Mouse (Mus musculus): Measurements from ENCODE around the gene Elfn1. TPM values are rescaled to one million over a fixed set of nuclear protein-coding genes. Genes with fewer than 3 reads are reported as not detected.

Gene Elfn1
- polyA plus RNA-seq, 1 experiment from 2014 or later: 0.13 TPM

DNA sequence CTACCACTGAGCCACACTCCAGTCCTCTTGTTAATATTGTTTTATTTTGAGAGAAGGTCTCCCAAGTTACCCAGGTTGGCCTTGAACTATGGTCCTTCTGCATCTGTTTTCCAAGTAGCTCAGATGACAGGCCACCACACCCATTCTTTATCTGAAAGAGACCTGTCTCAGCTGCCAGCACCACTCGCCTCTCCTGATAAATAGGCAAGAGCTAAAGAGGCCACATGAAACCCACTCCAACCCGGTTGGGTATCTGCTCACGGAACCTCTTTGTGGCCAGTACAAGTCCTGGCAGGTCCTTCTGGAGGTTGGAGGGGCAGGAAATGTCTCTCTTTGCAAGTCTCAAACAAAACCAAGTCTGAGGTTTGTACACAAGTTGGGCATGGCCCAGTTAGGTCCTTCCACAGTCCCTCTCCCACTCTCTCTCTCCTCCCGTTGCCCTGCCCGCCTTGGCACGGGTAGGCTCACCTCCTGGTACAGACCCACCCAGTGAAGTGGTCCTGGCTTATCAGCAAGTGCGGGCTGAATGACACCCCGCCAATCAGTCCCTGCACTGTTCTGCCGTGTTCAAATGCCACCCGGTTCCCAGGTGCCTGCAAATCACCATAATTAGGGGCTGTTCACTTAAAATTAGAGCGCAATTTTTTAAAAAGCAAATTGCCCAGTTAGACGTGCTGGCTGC is 104.7 kb downstream of the Elfn1 start:
- 79% methylated on average over 12 of the region's 12 CpGs for WGBS (ENCODE audit: insufficient replicate concordance)
- H3K36me3 ChIP-seq (ENCODE audit: control insufficient read depth, insufficient read depth, low read length): no peaks in the 10 kb centered on the region
- H3K4me1 ChIP-seq (ENCODE audit: control insufficient read depth, insufficient read depth, low read length): peaks cover 16% of the 10 kb centered on the region
- no peak; the same call in 1 of the 2 replicates for ATAC-seq (replicated peaks; ENCODE audit: insufficient number of reproducible peaks, low FRiP score, low TSS enrichment)
- H3K27me3 ChIP-seq (ENCODE audit: control insufficient read depth, insufficient read depth, low read length): no peaks in the 10 kb centered on the region
- H3K9ac ChIP-seq (ENCODE audit: low read depth, low read length): no peak overlapping the region
- no peak overlapping the region for H3K27ac ChIP-seq (ENCODE audit: low read depth, low read length)
- H3K4me3 ChIP-seq (ENCODE audit: low read depth, low read length): no peak overlapping the region
- H3K4me2 ChIP-seq: no peak overlapping the region
- H3K9me3 ChIP-seq (replicated peaks; ENCODE audit: control insufficient read depth, low read length): no peaks in the 10 kb centered on the region

DNA sequence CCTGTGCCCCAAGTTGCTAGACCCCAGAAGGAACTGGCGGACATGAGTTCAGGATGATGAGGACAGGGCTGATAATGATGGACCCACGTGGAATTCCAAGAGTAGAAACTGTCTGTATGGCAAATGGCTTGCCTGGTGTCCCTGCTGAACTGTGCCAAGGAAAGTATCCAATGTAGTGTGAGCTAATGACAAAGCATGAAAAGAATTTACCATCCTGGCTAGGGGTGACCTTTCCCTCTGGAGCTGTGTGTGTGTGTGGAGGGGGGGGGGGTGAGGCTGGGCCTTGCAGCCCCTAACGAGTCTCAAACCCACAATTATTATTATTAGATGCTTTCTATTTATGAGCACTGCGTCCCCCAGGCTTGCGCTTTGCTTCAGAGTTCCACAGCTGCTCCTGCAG is 105.9 kb downstream of the Elfn1 start:
- H3K4me1 ChIP-seq (ENCODE audit: control insufficient read depth, insufficient read depth, low read length): peaks cover 16% of the 10 kb centered on the region
- H3K27ac ChIP-seq (ENCODE audit: low read depth, low read length): no peak overlapping the region
- no peaks in the 10 kb centered on the region for H3K36me3 ChIP-seq (ENCODE audit: control insufficient read depth, insufficient read depth, low read length)
- no peaks in the 10 kb centered on the region for H3K27me3 ChIP-seq (ENCODE audit: control insufficient read depth, insufficient read depth, low read length)
- no peak for ATAC-seq (replicated peaks; ENCODE audit: insufficient number of reproducible peaks, low FRiP score, low TSS enrichment)
- 73% methylated on average over 5 of the region's 5 CpGs for WGBS (ENCODE audit: insufficient replicate concordance)
- H3K4me2 ChIP-seq: no peak overlapping the region
- no peak overlapping the region for H3K9ac ChIP-seq (ENCODE audit: low read depth, low read length)
- H3K9me3 ChIP-seq (replicated peaks; ENCODE audit: control insufficient read depth, low read length): no peaks in the 10 kb centered on the region
- no peak overlapping the region for H3K4me3 ChIP-seq (ENCODE audit: low read depth, low read length)

DNA sequence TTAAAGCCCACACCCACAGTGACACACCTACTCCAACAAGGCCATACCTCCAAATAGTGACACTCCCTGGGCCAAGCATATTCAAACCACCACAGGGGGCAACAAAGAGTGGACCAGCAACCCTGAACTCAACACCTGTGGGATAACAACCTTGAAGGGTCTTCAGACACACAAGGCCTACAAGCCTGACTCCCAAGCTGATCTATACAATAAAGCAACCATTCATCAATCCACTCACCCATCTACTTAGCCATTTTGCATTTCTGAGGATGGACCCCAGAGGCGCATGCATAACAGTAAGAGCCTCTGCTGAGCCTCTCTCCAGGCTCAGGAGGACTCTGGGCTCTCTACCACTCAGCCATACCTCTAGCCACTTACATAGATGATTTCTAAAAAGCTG is 109.2 kb downstream of the Elfn1 start:
- Histone ChIP-seq H3K36me3 (ENCODE audit: control insufficient read depth, insufficient read depth, low read length) (no peaks in the 10 kb centered on the region), H3K4me2 (no peak overlapping the region), H3K4me3 (ENCODE audit: low read depth, low read length) (no peak overlapping the region), H3K9me3 (replicated peaks; ENCODE audit: control insufficient read depth, low read length) (no peaks in the 10 kb centered on the region), H3K27ac (ENCODE audit: low read depth, low read length) (no peak overlapping the region), H3K27me3 (ENCODE audit: control insufficient read depth, insufficient read depth, low read length) (no peaks in the 10 kb centered on the region), H3K9ac (ENCODE audit: low read depth, low read length) (no peak overlapping the region), H3K4me1 (ENCODE audit: control insufficient read depth, insufficient read depth, low read length) (peaks cover 25% of the 10 kb centered on the region)
- no peak for ATAC-seq (replicated peaks; ENCODE audit: insufficient number of reproducible peaks, low FRiP score, low TSS enrichment)
- WGBS (ENCODE audit: insufficient replicate concordance): 96% methylated on average over 1 of the region's 1 CpGs

DNA sequence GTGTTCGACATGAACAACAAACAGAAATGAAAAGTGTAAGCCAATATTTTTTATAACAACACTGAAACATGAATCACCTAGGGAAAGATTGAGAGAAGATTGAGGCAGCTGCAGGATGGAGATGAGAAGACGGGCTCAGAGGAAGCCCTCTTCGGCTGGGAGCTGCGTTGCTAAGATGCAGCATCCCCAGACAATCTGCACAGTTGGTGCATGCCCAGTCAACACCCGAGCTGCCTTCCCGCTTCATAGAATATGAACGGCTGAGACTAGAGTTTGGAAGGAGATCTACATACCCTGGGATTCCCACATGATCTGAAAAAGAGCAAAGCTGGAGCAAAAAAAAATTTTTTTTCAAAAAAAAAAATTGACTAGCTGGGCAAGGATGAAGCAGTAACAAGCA is 111.0 kb downstream of the Elfn1 start:
- no peak for ATAC-seq (replicated peaks; ENCODE audit: insufficient number of reproducible peaks, low FRiP score, low TSS enrichment)
- Histone ChIP-seq H3K4me3 (ENCODE audit: low read depth, low read length) (no peak overlapping the region), H3K27ac (ENCODE audit: low read depth, low read length) (no peak overlapping the region), H3K4me2 (no peak overlapping the region), H3K36me3 (ENCODE audit: control insufficient read depth, insufficient read depth, low read length) (no peaks in the 10 kb centered on the region), H3K9ac (ENCODE audit: low read depth, low read length) (no peak overlapping the region), H3K27me3 (ENCODE audit: control insufficient read depth, insufficient read depth, low read length) (no peaks in the 10 kb centered on the region), H3K9me3 (replicated peaks; ENCODE audit: control insufficient read depth, low read length) (no peaks in the 10 kb centered on the region), H3K4me1 (ENCODE audit: control insufficient read depth, insufficient read depth, low read length) (peaks cover 20% of the 10 kb centered on the region)
- WGBS (ENCODE audit: insufficient replicate concordance): 89% methylated on average over 7 of the region's 7 CpGs

- 80% methylated on average over 1 of the region's 1 CpGs for WGBS (ENCODE audit: insufficient replicate concordance)
- Histone ChIP-seq H3K4me2 (no peak overlapping the region), H3K4me1 (ENCODE audit: control insufficient read depth, insufficient read depth, low read length) (peaks cover 13% of the 10 kb centered on the region), H3K9ac (ENCODE audit: low read depth, low read length) (no peak overlapping the region), H3K36me3 (ENCODE audit: control insufficient read depth, insufficient read depth, low read length) (no peaks in the 10 kb centered on the region), H3K9me3 (replicated peaks; ENCODE audit: control insufficient read depth, low read length) (no peaks in the 10 kb centered on the region), H3K27ac (ENCODE audit: low read depth, low read length) (no peak overlapping the region), H3K4me3 (ENCODE audit: low read depth, low read length) (no peak overlapping the region), H3K27me3 (ENCODE audit: control insufficient read depth, insufficient read depth, low read length) (no peaks in the 10 kb centered on the region)
- ATAC-seq (replicated peaks; ENCODE audit: insufficient number of reproducible peaks, low FRiP score, low TSS enrichment): no peak
Measured at GRCm38 (mm10) chr5:140019616-140020015, 111.9 kb downstream of the Elfn1 start.

GRCm38 (mm10) chr5:140021755-140022154 is 114.0 kb downstream of the Elfn1 start:
- H3K9ac ChIP-seq (ENCODE audit: low read depth, low read length): peak overlapping the region; percentile 43; the same call in 1 of the 2 replicates
- H3K9me3 ChIP-seq (replicated peaks; ENCODE audit: control insufficient read depth, low read length): no peaks in the 10 kb centered on the region
- 72% methylated on average over 10 of the region's 10 CpGs for WGBS (ENCODE audit: insufficient replicate concordance)
- H3K36me3 ChIP-seq (ENCODE audit: control insufficient read depth, insufficient read depth, low read length): no peaks in the 10 kb centered on the region
- no peak overlapping the region for H3K27ac ChIP-seq (ENCODE audit: low read depth, low read length)
- no peak overlapping the region for H3K4me2 ChIP-seq
- H3K4me1 ChIP-seq (ENCODE audit: control insufficient read depth, insufficient read depth, low read length): peaks cover 8% of the 10 kb centered on the region
- H3K4me3 ChIP-seq (ENCODE audit: low read depth, low read length): no peak overlapping the region
- no peak for ATAC-seq (replicated peaks; ENCODE audit: insufficient number of reproducible peaks, low FRiP score, low TSS enrichment)
- no peaks in the 10 kb centered on the region for H3K27me3 ChIP-seq (ENCODE audit: control insufficient read depth, insufficient read depth, low read length)

- 88% methylated on average over 6 of the region's 6 CpGs for WGBS (ENCODE audit: insufficient replicate concordance)
- H3K4me3 ChIP-seq (ENCODE audit: low read depth, low read length): no peak overlapping the region
Measured at GRCm38 (mm10) chr5:140022861-140023260, 115.1 kb downstream of the Elfn1 start.

DNA sequence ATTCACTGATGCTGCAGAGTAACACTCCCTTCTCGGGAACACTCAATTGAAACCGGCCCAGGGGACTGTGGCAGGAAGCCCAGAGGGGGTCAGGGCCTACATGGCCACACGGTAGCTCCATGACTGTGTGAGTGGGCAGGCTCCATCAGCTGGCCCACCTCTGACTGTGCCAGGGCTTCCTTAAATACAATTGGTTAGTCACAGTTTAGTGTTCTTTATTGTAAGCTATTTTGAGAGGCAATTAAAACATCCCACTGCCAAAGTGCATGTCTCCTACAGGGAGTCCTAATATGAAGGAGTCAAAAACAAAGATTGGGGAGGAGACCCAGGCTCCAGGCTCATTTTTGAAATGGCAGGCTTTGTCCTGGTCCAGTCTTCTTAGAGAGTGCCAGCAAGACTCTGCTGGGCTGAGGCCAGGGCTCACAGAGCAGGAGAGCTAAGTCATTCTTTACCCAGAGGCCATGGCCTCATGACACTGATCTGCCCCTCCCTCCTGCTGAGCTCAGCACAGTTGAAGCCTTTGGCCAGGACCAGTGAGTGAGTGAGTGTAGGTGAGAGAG is 116.3 kb downstream of the Elfn1 start:
- 64% methylated on average over 3 of the region's 3 CpGs for WGBS (ENCODE audit: insufficient replicate concordance)
- H3K9me3 ChIP-seq (replicated peaks; ENCODE audit: control insufficient read depth, low read length): no peaks in the 10 kb centered on the region
- no peak for ATAC-seq (replicated peaks; ENCODE audit: insufficient number of reproducible peaks, low FRiP score, low TSS enrichment)

More at GRCm38 (mm10) chr5:140022861-140023260, 115.1 kb downstream of the Elfn1 start:
- no peaks in the 10 kb centered on the region for H3K27me3 ChIP-seq (ENCODE audit: control insufficient read depth, insufficient read depth, low read length)
- H3K36me3 ChIP-seq (ENCODE audit: control insufficient read depth, insufficient read depth, low read length): no peaks in the 10 kb centered on the region
- peaks cover 8% of the 10 kb centered on the region for H3K4me1 ChIP-seq (ENCODE audit: control insufficient read depth, insufficient read depth, low read length)
- H3K27ac ChIP-seq (ENCODE audit: low read depth, low read length): no peak overlapping the region
- no peak overlapping the region for H3K9ac ChIP-seq (ENCODE audit: low read depth, low read length)
- no peak for ATAC-seq (replicated peaks; ENCODE audit: insufficient number of reproducible peaks, low FRiP score, low TSS enrichment)
- H3K4me2 ChIP-seq: no peak overlapping the region
- H3K9me3 ChIP-seq (replicated peaks; ENCODE audit: control insufficient read depth, low read length): no peaks in the 10 kb centered on the region

More for the DNA sequence above, 116.3 kb downstream of the Elfn1 start:
- Histone ChIP-seq H3K27ac (ENCODE audit: low read depth, low read length) (no peak overlapping the region), H3K9ac (ENCODE audit: low read depth, low read length) (no peak overlapping the region), H3K4me2 (no peak overlapping the region), H3K4me3 (ENCODE audit: low read depth, low read length) (no peak overlapping the region), H3K36me3 (ENCODE audit: control insufficient read depth, insufficient read depth, low read length) (no peaks in the 10 kb centered on the region), H3K27me3 (ENCODE audit: control insufficient read depth, insufficient read depth, low read length) (no peaks in the 10 kb centered on the region), H3K4me1 (ENCODE audit: control insufficient read depth, insufficient read depth, low read length) (peaks cover 8% of the 10 kb centered on the region)

Data from heart, embryonic 11.5 days (tissue).